Mouse (Mus musculus): Measurements from ENCODE around the gene Rin1. TPM values are rescaled to one million over a fixed set of nuclear protein-coding genes. Genes with fewer than 3 reads are reported as not detected.
"Not testable (repeated sequence)": the region's sequence is repeated elsewhere in the genome, so short reads cannot be mapped to it uniquely, and the experiment has no call there.

Gene Rin1
- not detected in 2 replicates for total RNA-seq (2014; fragmentation: Nextera tagmentation)
- total RNA-seq (2017), result 0.21 and 1.0 TPM in 2 replicates

DNA sequence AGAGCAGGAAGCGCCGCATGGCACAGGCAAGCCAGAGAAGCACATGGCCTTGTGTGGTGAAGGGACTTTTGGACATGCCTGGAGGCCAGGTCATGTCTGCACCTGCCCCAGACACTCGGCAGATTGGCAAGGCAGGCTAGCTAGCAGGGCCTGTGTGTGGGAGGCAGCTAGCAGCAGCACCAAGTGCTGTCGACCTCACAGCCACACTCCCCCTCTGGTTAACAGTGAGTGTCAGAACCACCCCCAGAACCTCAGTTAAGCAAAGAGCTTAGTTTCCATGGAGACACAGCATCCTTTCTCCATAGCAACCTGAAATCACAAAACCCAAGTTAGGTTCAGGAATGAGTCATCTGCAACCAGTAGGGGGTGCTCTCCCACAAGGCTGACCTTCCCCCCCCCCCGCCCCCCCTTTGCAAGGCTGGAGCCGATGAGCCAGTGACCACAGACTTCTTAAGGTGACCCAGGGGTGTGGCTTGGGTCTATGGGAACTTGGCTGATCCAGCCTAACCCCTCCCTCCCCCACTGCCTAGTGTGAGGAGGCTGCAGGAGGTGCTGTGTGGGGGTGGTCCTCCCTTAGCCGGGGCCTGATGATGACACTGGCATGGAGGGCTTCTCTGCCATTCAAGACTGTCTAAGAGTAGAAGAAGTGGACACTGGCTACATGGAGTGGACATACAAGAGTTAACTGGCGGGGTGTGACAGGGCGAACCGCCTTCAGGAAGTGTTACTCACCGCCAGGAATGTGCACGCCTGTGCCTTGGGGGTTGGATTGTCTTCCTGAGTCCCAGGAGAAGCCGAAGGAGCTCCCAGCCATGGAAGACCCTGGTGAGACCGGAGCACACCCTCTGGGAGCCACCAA is at the start of gene Rin1:
Gene Rin1 (plus strand): TSS at position 435 of the 859 bp plus-strand sequence.
- peak; percentile 10; the same call in 1 of the 2 replicates for ATAC-seq (replicated peaks; ENCODE audit: poor library complexity, severe bottlenecking)

DNA sequence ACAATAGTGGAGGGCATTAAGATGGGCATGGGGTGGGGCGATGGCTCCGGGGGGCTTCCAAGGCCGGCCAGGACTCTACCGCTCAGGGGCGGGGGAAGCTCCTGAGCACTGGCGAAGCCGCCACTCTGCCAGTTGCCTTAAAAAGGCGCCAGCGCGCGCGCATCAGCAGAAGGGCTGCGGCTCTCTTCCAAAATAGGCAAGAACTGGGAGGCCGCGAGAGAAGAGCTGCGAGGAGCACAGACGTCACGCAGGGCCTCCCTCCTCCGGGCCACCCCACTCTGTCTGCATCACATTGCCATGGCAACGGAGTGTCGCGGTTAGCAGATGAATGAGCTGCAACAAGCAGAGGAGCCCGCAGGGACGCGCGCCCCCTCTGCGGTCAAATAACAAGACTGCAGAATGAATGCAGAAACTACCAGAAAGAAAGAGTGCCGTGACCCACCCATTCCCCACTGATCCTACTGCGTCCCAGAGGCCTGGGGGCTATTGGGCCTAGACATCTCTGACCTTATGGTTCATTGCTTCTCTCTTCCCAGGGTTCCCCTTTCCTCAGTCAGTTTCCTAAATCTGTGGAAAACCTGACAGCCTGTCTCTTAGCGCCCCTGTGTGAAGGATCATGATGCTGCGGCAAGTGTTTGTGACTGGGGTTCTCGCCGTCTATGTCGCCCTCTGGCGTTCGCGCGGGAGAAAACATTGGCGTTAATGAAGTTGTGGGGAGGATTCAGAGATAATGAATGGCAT is 48.4 kb upstream of the Rin1 start:
- peak; percentile 72 for ATAC-seq (replicated peaks; ENCODE audit: poor library complexity, severe bottlenecking)

DNA sequence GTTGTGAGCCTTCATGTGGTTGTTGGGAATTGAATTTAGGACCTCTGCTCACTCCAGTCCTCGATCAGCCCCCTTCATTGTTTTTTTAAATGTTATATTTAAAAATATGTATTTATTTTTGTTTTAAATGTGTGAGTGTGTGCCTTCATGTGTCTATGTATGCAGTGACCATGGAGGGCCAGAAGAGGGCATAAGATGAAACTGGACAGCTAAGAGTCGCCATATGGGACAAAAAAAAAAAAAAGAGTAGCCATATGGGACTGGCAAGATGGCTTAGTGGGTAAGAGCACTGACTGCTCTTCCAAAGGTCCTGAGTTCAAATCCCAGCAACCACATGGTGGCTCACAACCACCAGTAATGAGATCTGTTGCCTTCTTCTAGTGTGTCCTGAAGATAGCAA is 46.6 kb upstream of the Rin1 start:
- ATAC-seq (replicated peaks; ENCODE audit: poor library complexity, severe bottlenecking), result not testable (repeated sequence)

DNA sequence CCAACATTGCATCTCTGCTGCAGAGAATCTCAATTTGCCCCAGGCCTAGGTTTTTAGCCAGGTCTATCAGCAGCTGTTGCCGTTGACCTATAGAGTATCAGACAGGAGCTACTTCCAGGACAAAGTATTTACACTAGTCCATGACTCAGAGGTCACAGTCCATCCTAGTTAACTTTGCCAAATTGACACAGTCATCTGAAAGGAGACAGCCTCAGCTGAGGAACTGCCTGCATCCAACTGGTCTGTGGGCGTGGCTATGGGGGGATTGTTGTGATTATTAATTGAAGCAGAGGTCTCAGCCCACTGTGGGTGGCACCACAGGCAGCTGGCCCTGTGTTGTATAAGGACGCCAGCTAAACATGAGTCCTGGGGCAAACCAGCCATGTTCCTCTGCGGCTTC is 45.4 kb upstream of the Rin1 start:
- no peak for ATAC-seq (replicated peaks; ENCODE audit: poor library complexity, severe bottlenecking)

DNA sequence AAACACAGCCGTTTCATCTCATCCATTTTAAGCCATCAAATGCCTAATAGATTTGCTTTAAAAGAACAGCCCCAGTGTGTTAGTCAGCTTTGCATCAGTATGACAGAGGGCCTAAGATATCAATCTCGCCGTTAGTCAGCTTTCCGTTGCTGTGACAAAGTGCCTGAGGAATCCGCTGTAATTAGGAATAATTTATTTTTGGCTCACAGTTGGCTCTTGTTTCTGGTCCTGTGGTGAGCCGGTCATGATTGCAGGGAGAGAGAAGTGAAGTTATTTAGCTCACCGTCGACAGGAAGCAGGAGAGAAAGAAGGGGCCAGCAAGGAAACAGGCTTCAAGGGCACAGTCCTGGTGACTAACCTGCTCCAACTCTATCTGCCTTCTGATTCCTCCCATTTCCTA is 37.1 kb upstream of the Rin1 start:
- ATAC-seq (replicated peaks; ENCODE audit: poor library complexity, severe bottlenecking), result no peak

DNA sequence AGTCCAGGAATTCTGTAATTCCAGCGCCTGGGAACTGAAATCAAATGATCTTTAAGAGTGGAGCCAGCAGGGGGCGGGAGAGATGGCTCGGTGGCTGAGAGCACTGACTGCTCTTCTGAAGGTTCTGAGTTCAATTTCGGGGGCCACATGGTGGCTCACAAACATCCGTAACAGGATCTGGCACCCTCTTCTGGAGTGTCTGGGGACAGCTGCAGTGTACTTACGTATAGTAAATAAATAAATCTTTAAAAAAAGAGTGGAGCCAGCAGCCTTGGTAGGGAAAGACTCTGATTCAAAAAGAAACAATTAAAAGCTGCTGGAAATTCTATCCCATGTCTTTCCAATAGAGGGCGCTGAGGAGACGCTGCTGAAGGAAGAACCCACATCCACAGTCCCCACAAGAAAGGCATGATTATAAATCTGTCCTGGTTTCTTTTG is 35.3 kb upstream of the Rin1 start:
- no peak for ATAC-seq (replicated peaks; ENCODE audit: poor library complexity, severe bottlenecking)

- no peak for ATAC-seq (replicated peaks; ENCODE audit: poor library complexity, severe bottlenecking)
Measured at GRCm38 (mm10) chr19:5016221-5016742, 34.0 kb upstream of the Rin1 start.

DNA sequence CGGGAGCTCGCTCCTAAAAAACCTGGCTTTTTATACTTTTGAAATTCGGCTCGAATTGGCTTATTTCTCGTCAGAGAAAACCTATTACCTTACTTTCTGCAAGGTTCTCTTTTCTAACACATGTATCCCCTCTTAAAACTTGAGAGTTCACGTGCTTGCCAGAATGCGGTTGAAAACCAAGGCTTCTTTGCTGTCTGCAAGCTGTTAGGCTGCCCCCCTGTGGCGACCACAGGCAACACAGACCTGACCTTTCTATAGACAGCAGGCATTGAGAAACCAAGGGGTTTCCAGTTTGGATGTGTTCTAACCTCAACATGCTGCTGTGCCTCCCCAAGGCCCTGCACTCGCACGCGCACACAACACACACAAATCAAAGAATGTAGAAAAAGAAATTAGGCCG is 33.5 kb upstream of the Rin1 start:
- peak; percentile 84 for ATAC-seq (replicated peaks; ENCODE audit: poor library complexity, severe bottlenecking)

DNA sequence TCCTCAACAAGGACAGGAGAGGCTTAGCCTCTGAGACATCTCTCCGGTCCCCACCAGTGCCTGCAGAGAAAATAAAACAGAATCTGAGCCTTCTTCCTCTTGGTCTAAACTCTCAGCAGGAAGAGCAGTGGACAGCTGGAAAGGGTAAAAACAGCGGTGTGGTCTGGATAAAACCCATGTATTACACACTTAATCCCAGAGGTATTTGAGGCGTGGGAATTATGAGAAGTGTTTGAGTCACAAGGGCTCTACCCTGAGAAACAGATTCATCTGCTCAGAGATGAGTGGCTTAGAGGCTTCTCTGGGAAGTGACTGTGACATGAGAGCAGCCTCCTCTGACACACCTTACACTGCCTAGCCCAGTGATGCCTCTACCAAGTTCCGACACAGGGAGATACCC is 32.7 kb upstream of the Rin1 start:
- no peak for ATAC-seq (replicated peaks; ENCODE audit: poor library complexity, severe bottlenecking)

GRCm38 (mm10) chr19:5018191-5018590 is 32.1 kb upstream of the Rin1 start:
- no peak for ATAC-seq (replicated peaks; ENCODE audit: poor library complexity, severe bottlenecking)

GRCm38 (mm10) chr19:5021416-5021815 is 28.9 kb upstream of the Rin1 start:
- no peak for ATAC-seq (replicated peaks; ENCODE audit: poor library complexity, severe bottlenecking)

DNA sequence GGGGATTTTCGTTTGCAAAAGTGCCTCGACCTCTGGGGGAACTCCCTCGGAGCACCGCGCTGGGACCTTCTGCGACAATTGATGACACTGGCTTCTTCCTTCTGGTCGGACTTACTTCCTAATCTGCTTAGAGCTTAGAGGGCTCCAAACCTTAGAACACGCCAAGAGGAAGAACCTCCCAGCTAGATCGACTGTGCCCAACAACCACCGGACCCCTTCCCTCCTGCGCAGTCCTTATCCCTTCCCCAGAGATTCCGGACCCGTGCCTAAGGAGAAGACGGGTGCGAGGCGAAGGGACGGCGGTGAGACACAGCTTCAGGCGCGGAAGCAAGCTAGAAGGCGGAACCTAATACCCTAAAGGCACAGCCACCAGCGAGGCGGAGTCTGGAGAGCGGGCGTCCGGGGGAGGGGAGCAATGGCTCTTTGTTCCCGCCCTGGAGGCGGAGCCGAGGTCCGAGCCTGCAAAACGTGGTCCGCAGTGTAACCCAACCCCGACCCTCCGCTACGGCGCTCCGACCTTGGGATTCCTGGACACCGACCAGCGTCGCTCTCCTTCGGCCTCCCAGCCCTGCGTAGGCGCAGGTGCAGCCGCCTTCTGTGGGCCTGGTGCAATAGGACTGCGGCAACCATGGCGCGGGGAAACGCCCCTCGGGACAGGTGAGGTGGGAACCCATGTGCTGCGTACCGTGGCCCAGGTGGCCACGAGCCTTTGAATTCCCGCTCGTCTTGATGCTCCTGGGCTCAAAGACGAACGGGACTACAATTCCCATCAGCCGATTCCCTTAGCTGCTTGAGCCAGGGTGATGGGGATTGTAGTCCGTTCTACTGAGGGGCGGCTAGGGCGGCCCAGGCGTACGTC is 26.4 kb upstream of the Rin1 start, which contains the start of gene Slc29a2:
Gene Slc29a2 (plus strand): TSS at position 240 of the 859 bp plus-strand sequence.
- peak; percentile 96 for ATAC-seq (replicated peaks; ENCODE audit: poor library complexity, severe bottlenecking)

- ATAC-seq (replicated peaks; ENCODE audit: poor library complexity, severe bottlenecking), result no peak
Measured at GRCm38 (mm10) chr19:5026111-5026510, 24.2 kb upstream of the Rin1 start.

- no peak for ATAC-seq (replicated peaks; ENCODE audit: poor library complexity, severe bottlenecking)
Measured at GRCm38 (mm10) chr19:5032686-5033085, 17.6 kb upstream of the Rin1 start.

GRCm38 (mm10) chr19:5036577-5036976 is 13.7 kb upstream of the Rin1 start:
- ATAC-seq (replicated peaks; ENCODE audit: poor library complexity, severe bottlenecking), result no peak

GRCm38 (mm10) chr19:5037678-5038571 is 12.4 kb upstream of the Rin1 start:
- ATAC-seq (replicated peaks; ENCODE audit: poor library complexity, severe bottlenecking), result no peak

DNA sequence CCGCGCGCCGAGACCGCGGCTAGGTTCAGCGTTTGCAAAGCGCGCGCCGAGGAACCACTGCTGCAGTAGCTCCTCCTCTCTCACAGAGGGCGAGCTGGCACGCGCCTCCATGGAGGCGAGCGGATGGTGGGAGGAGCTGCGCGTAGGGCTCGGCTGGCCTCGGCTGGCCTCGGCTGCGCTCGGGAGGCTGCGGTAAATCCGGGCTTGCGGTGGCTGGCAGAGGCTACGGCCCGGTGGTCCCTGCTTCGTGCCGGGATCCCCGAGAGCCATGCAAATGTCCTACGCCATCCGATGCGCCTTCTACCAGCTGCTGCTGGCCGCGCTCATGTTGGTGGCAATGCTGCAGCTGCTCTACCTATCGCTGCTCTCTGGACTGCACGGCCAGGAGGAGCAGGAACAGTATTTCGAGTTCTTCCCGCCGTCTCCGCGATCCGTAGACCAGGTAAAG is 11.5 kb upstream of the Rin1 start, which contains the start of the genes B4gat1 and AC124502.3:
Gene B4gat1 (plus strand): TSS at position 118 of the 448 bp plus-strand sequence.
Gene AC124502.3 (plus strand): TSS at position 183 of the 448 bp plus-strand sequence.
- ATAC-seq (replicated peaks; ENCODE audit: poor library complexity, severe bottlenecking), result peak; percentile 81

GRCm38 (mm10) chr19:5039301-5040114 is 10.8 kb upstream of the Rin1 start:
- no peak for ATAC-seq (replicated peaks; ENCODE audit: poor library complexity, severe bottlenecking)
